Mouse (Mus musculus): ENCODE measurements around the gene Ciart. TPM values are rescaled to one million over a fixed set of nuclear protein-coding genes. Genes with fewer than 3 reads are reported as not detected.
A peak's percentile ranks its signal among the peaks of the same experiment; 100 is the strongest.
"Not testable (repeated sequence)": the region's sequence is repeated elsewhere in the genome, so short reads cannot be mapped to it uniquely, and the experiment has no call there.

The Ciart gene
- polyA plus RNA-seq, 1 experiment from 2014 or later, result 4.9 TPM

GRCm38 (mm10) chr3:95879063-95879462 lies 3.0 kb downstream of the Ciart start:
- ATAC-seq (ENCODE audit: low FRiP score), result no peak
- Histone ChIP-seq H3K27me3 (peaks cover 4% of the 10 kb centered on the region; the same call in 1 of the 2 replicates), H3K36me3 (replicated peaks) (no peaks in the 10 kb centered on the region), H3K27ac (no peak overlapping the region), H3K9ac (no peak overlapping the region), H3K4me1 (peaks cover 16% of the 10 kb centered on the region), H3K4me2 (no peak overlapping the region), H3K9me3 (no peaks in the 10 kb centered on the region), H3K4me3 (replicated peaks) (no peak overlapping the region)
- 92% methylated on average over 4 of the region's 4 CpGs for WGBS

- Histone ChIP-seq H3K4me3 (replicated peaks) (peak overlapping the region; percentile 68), H3K27ac (no peak overlapping the region), H3K4me2 (peak overlapping the region; percentile 76), H3K9me3 (no peaks in the 10 kb centered on the region), H3K27me3 (no peaks in the 10 kb centered on the region), H3K36me3 (replicated peaks) (peaks cover 23% of the 10 kb centered on the region), H3K4me1 (peaks cover 16% of the 10 kb centered on the region), H3K9ac (peak overlapping the region; percentile 82)
- no peak for ATAC-seq (ENCODE audit: low FRiP score)
- WGBS, result 81% methylated on average over 7 of the region's 7 CpGs
Measured at GRCm38 (mm10) chr3:95872048-95872447, 10.0 kb downstream of the Ciart start.

- under 1% methylated on average over 33 of the region's 33 CpGs for WGBS
- Histone ChIP-seq H3K27ac (peak within 1 kb of the TSS; percentile 77), H3K4me1 (peaks cover 16% of the 10 kb centered on the region), H3K9me3 (no peaks in the 10 kb centered on the region), H3K4me2 (peak within 1 kb of the TSS; percentile 76), H3K4me3 (replicated peaks) (peak within 1 kb of the TSS; percentile 68), H3K36me3 (replicated peaks) (peaks cover 27% of the 10 kb centered on the region), H3K9ac (peak within 1 kb of the TSS; percentile 82), H3K27me3 (no peaks in the 10 kb centered on the region)
- ATAC-seq (ENCODE audit: low FRiP score), result peak; percentile 94
Measured at GRCm38 (mm10) chr3:95871392-95871867, 10.6 kb downstream of the Ciart start, which contains the start of gene Mrps21. Mrps21 (minus strand) TSS chr3:95871519.

GRCm38 (mm10) chr3:95870976-95871375 lies 11.1 kb downstream of the Ciart start:
- Histone ChIP-seq H3K27ac (peak overlapping the region; percentile 77), H3K4me1 (peaks cover 16% of the 10 kb centered on the region), H3K27me3 (no peaks in the 10 kb centered on the region), H3K9ac (peak overlapping the region; percentile 82), H3K4me2 (peak overlapping the region; percentile 76), H3K9me3 (no peaks in the 10 kb centered on the region), H3K36me3 (replicated peaks) (peaks cover 30% of the 10 kb centered on the region), H3K4me3 (replicated peaks) (peak overlapping the region; percentile 68)
- ATAC-seq (ENCODE audit: low FRiP score), result peak; percentile 58
- WGBS, result 10% methylated on average over 15 of the region's 15 CpGs

GRCm38 (mm10) chr3:95867408-95867807 lies 14.6 kb downstream of the Ciart start:
- Histone ChIP-seq H3K9ac (no peak overlapping the region), H3K27ac (no peak overlapping the region), H3K27me3 (no peaks in the 10 kb centered on the region), H3K4me3 (replicated peaks) (no peak overlapping the region), H3K36me3 (replicated peaks) (peaks cover 53% of the 10 kb centered on the region), H3K9me3 (no peaks in the 10 kb centered on the region), H3K4me2 (no peak overlapping the region), H3K4me1 (peaks cover 14% of the 10 kb centered on the region)
- WGBS, result 96% methylated on average over 2 of the region's 2 CpGs
- ATAC-seq (ENCODE audit: low FRiP score), result no peak

GRCm38 (mm10) chr3:95866071-95866470 lies 16.0 kb downstream of the Ciart start:
- Histone ChIP-seq H3K9ac (no peak overlapping the region), H3K4me2 (no peak overlapping the region), H3K4me1 (peaks cover 8% of the 10 kb centered on the region), H3K27me3 (no peaks in the 10 kb centered on the region), H3K27ac (no peak overlapping the region), H3K4me3 (replicated peaks) (no peak overlapping the region), H3K36me3 (replicated peaks) (peaks cover 60% of the 10 kb centered on the region), H3K9me3 (no peaks in the 10 kb centered on the region)
- 96% methylated on average over 5 of the region's 5 CpGs for WGBS
- no peak for ATAC-seq (ENCODE audit: low FRiP score)

- H3K9me3 ChIP-seq, result no peaks in the 10 kb centered on the region
- H3K4me3 ChIP-seq (replicated peaks), result no peak overlapping the region
- H3K4me2 ChIP-seq, result no peak overlapping the region
- no peak overlapping the region for H3K9ac ChIP-seq
- no peaks in the 10 kb centered on the region for H3K27me3 ChIP-seq
- H3K4me1 ChIP-seq, result peaks cover 4% of the 10 kb centered on the region
- no peak overlapping the region for H3K27ac ChIP-seq
- no peak for ATAC-seq (ENCODE audit: low FRiP score)
- WGBS, result 93% methylated on average over 20 of the region's 20 CpGs
- H3K36me3 ChIP-seq (replicated peaks), result peaks cover 60% of the 10 kb centered on the region
Measured at GRCm38 (mm10) chr3:95865571-95865970, 16.5 kb downstream of the Ciart start.

- Histone ChIP-seq H3K36me3 (replicated peaks) (peaks cover 58% of the 10 kb centered on the region), H3K4me3 (replicated peaks) (no peak overlapping the region), H3K4me1 (no peaks in the 10 kb centered on the region), H3K27me3 (no peaks in the 10 kb centered on the region), H3K9ac (no peak overlapping the region), H3K27ac (no peak overlapping the region), H3K4me2 (no peak overlapping the region), H3K9me3 (no peaks in the 10 kb centered on the region)
- no peak for ATAC-seq (ENCODE audit: low FRiP score)
- 95% methylated on average over 5 of the region's 5 CpGs for WGBS
Measured at GRCm38 (mm10) chr3:95865050-95865449, 17.0 kb downstream of the Ciart start.

- peaks cover 47% of the 10 kb centered on the region for H3K36me3 ChIP-seq (replicated peaks)
- no peaks in the 10 kb centered on the region for H3K27me3 ChIP-seq
- ATAC-seq (ENCODE audit: low FRiP score), result no peak
- no peak overlapping the region for H3K9ac ChIP-seq
- no peaks in the 10 kb centered on the region for H3K4me1 ChIP-seq
- no peak overlapping the region for H3K4me3 ChIP-seq (replicated peaks)
- no peak overlapping the region for H3K27ac ChIP-seq
- 81% methylated on average over 7 of the region's 7 CpGs for WGBS
- no peak overlapping the region for H3K4me2 ChIP-seq
- no peaks in the 10 kb centered on the region for H3K9me3 ChIP-seq
Measured at GRCm38 (mm10) chr3:95863578-95863977, 18.5 kb downstream of the Ciart start.

GRCm38 (mm10) chr3:95861796-95862195 lies 20.3 kb downstream of the Ciart start:
- 39% methylated on average over 2 of the region's 2 CpGs for WGBS
- no peak for ATAC-seq (ENCODE audit: low FRiP score)
- Histone ChIP-seq H3K27me3 (no peaks in the 10 kb centered on the region), H3K4me3 (replicated peaks) (no peak overlapping the region), H3K27ac (no peak overlapping the region), H3K9me3 (no peaks in the 10 kb centered on the region), H3K9ac (no peak overlapping the region), H3K4me1 (no peaks in the 10 kb centered on the region), H3K36me3 (replicated peaks) (peaks cover 34% of the 10 kb centered on the region), H3K4me2 (no peak overlapping the region)

- H3K9me3 ChIP-seq, result no peaks in the 10 kb centered on the region
- no peak overlapping the region for H3K4me3 ChIP-seq (replicated peaks)
- no peak for ATAC-seq (ENCODE audit: low FRiP score)
- H3K27ac ChIP-seq, result no peak overlapping the region
- H3K9ac ChIP-seq, result no peak overlapping the region
- H3K36me3 ChIP-seq (replicated peaks), result peaks cover 32% of the 10 kb centered on the region
- H3K27me3 ChIP-seq, result no peaks in the 10 kb centered on the region
- peaks cover under 1% of the 10 kb centered on the region; the same call in 1 of the 2 replicates for H3K4me1 ChIP-seq
- no peak overlapping the region for H3K4me2 ChIP-seq
- 76% methylated on average over 10 of the region's 10 CpGs for WGBS
Measured at GRCm38 (mm10) chr3:95861216-95861615, 20.8 kb downstream of the Ciart start.

GRCm38 (mm10) chr3:95860323-95860722 lies 21.7 kb downstream of the Ciart start:
- no peak for ATAC-seq (ENCODE audit: low FRiP score)
- Histone ChIP-seq H3K4me3 (replicated peaks) (no peak overlapping the region), H3K4me1 (peaks cover 3% of the 10 kb centered on the region; the same call in 1 of the 2 replicates), H3K9me3 (no peaks in the 10 kb centered on the region), H3K27me3 (no peaks in the 10 kb centered on the region), H3K27ac (no peak overlapping the region), H3K36me3 (replicated peaks) (peaks cover 26% of the 10 kb centered on the region), H3K4me2 (no peak overlapping the region), H3K9ac (no peak overlapping the region)
- WGBS, result 81% methylated on average over 3 of the region's 3 CpGs

GRCm38 (mm10) chr3:95858278-95858677 lies 23.8 kb downstream of the Ciart start:
- not testable (repeated sequence) for H3K27ac ChIP-seq; H3K9me3 ChIP-seq; H3K9ac ChIP-seq; H3K4me3 ChIP-seq (replicated peaks); H3K27me3 ChIP-seq; ATAC-seq (ENCODE audit: low FRiP score); H3K4me2 ChIP-seq
- Histone ChIP-seq H3K36me3 (replicated peaks) (peaks cover 16% of the 10 kb centered on the region), H3K4me1 (peaks cover 11% of the 10 kb centered on the region)
- 90% methylated on average over 3 of the region's 3 CpGs for WGBS
